Mouse (Mus musculus): ENCODE results near the gene Gdf3.

DNA sequence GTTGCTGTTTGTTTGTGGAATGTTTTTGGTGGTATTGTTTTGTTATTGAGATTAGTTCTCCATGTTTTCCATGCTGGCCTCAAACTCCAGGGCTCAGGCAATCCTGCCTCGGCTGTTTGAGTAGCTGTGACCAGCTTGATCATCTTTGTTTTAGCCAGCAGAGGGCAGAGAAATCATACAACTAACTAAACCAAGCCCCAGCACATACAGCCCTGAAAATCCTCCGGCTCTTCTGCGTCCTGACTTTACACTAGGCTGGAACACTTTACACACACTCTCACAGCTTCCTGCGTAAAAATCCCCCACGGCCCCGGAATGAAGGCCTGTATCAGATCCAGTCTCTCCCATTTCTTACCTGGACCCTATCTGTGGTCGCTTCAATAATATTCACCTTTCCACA, 14.2 kb downstream of the Gdf3 start:
- no peak for TF ChIP-seq CTCF (IDR thresholded peaks at IDR 0.05; ENCODE audit: control insufficient read depth, insufficient read depth, low read length)
- no peak for TF ChIP-seq POLR2A (IDR thresholded peaks at IDR 0.05; ENCODE audit: borderline replicate concordance, control insufficient read depth, low read depth, low read length)

All from bone marrow, adult 2 months (tissue).